In the genomic region with DNA sequence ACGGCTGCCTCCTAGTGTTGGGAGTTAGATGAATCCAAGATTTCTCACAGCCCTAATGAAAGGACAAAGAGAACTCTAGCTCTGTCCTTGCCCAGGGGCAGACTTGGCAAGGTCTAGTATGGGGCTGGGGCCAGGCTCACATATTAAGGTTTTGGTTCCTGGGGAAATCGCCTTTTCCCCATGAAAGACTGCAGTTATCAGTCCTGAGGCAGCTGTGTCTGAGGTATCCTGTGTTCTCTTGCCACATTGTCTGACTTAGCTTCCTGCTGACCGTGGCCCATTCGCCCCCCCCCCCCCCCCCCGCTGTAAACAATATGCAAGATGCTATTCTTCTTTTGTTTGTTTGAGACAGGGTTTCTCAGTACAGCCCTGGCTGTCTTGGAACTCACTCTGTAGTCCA, we compare ENCODE assay signal across 24 mouse cellular contexts. TPM values are rescaled to one million over a fixed set of nuclear protein-coding genes. Genes with fewer than 3 reads are reported as not detected.
DNase-seq lines count a peak whose midpoint lies in the region; ATAC-seq and TF ChIP-seq lines count a peak whose summit lies in the region.
"Had no signal": no experiment of that assay in that cellular context is flagged by ENCODE, and none has a peak within 500 bp of the region (broad histone marks: within the 10 kb centered on the region; RNA-seq: fewer than 3 reads in every experiment).

No protein-coding gene starts in this region.

- no peak overlapping the region for H3K27ac ChIP-seq in left cerebral cortex, adult 2 months
- H3K27ac ChIP-seq in midbrain, postnatal 0 days (ENCODE audit: low read depth, low read length): no peak overlapping the region
- H3K27ac ChIP-seq in midbrain, embryonic 15.5 days: no peak overlapping the region
- no peak overlapping the region for H3K27ac ChIP-seq in liver, embryonic 13.5 days
- H3K27ac ChIP-seq in stomach, postnatal 0 days (replicated peaks): no peak overlapping the region
- H3K27ac ChIP-seq: embryonic facial prominence, embryonic 15.5 days; forebrain, embryonic 10.5 days; neural tube, embryonic 12.5 days had no signal

- DNase-seq in left cerebral cortex, adult 2 months (ENCODE audit: extremely low spot score in 1 of 2, low spot score in 2 of 2): no peak
- DNase-seq in left cerebral cortex, postnatal 36 days (ENCODE audit: low spot score in 2 of 2): no peak
- DNase-seq in midbrain, postnatal 0 days (ENCODE audit: low spot score): no peak
- no peak for DNase-seq in liver, embryonic 13.5 days
- no peak for DNase-seq in stomach, postnatal 0 days (ENCODE audit: low spot score)
- no peak for DNase-seq in frontal cortex, postnatal 14 days (ENCODE audit: low spot score in 2 of 2)
- no peak for DNase-seq in thymus, postnatal 25 days
- DNase-seq: adrenal gland, postnatal 10 days; cerebellum, adult 11 months; forebrain, postnatal 0 days; gastrocnemius, postnatal 10 days; heart, adult 18-20 months; heart, postnatal 4 days; kidney, adult 18-20 months; kidney, postnatal 10 days had no signal

- no peak overlapping the region for H3K4me3 ChIP-seq in left cerebral cortex, adult 2 months
- no peak overlapping the region for H3K4me3 ChIP-seq in midbrain, postnatal 0 days (ENCODE audit: low read depth, low read length)
- no peak overlapping the region for H3K4me3 ChIP-seq in midbrain, embryonic 15.5 days
- H3K4me3 ChIP-seq in liver, embryonic 13.5 days (replicated peaks): no peak overlapping the region
- H3K4me3 ChIP-seq in stomach, postnatal 0 days (ENCODE audit: low read depth, low read length): no peak overlapping the region
- H3K4me3 ChIP-seq: embryonic facial prominence, embryonic 15.5 days; forebrain, embryonic 10.5 days; neural tube, embryonic 12.5 days had no signal

- intact Hi-C loops in left cerebral cortex, adult 2 months (cut with DNase I): no loop called here
- intact Hi-C loops in left cerebral cortex, postnatal 36 days (cut with DNase I): no loop called here

- TF ChIP-seq EP300 in stomach, postnatal 0 days (optimal IDR thresholded peaks at IDR 0.05): no peak

- H3K9me3 ChIP-seq in midbrain, postnatal 0 days (ENCODE audit: low read length): no peaks in the 10 kb centered on the region
- no peaks in the 10 kb centered on the region for H3K9me3 ChIP-seq in midbrain, embryonic 15.5 days
- no peaks in the 10 kb centered on the region for H3K9me3 ChIP-seq in liver, embryonic 13.5 days (replicated peaks)
- no peaks in the 10 kb centered on the region for H3K9me3 ChIP-seq in stomach, postnatal 0 days (ENCODE audit: control insufficient read depth, low read length)
- H3K9me3 ChIP-seq: embryonic facial prominence, embryonic 15.5 days; forebrain, embryonic 10.5 days; neural tube, embryonic 12.5 days had no signal

- no peaks in the 10 kb centered on the region for H3K27me3 ChIP-seq in midbrain, postnatal 0 days (ENCODE audit: insufficient read depth, low read length)
- no peaks in the 10 kb centered on the region for H3K27me3 ChIP-seq in midbrain, embryonic 15.5 days (replicated peaks)
- H3K27me3 ChIP-seq in liver, embryonic 13.5 days: no peaks in the 10 kb centered on the region
- H3K27me3 ChIP-seq in stomach, postnatal 0 days (ENCODE audit: control insufficient read depth, insufficient read depth, low read length): no peaks in the 10 kb centered on the region
- H3K27me3 ChIP-seq: embryonic facial prominence, embryonic 15.5 days; neural tube, embryonic 12.5 days; Patski had no signal

- no peak for ATAC-seq in midbrain, postnatal 0 days (ENCODE audit: low FRiP score)
- ATAC-seq in midbrain, embryonic 15.5 days (replicated peaks): no peak
- 0 out of 2 replicates have a peak, but pooled peaks have one; percentile 34 for ATAC-seq in liver, embryonic 13.5 days (ENCODE audit: low read depth)
- ATAC-seq in stomach, postnatal 0 days (ENCODE audit: low FRiP score, low TSS enrichment): no peak
- ATAC-seq: activated CD4-positive, CD25-positive, alpha-beta regulatory T cell, adult 4 months; forebrain, postnatal 0 days; hindbrain, embryonic 16.5 days; Patski had no signal

- H3K4me2 ChIP-seq in midbrain, postnatal 0 days (ENCODE audit: low read depth, low read length, poor library complexity, severe bottlenecking): no peak overlapping the region
- H3K4me2 ChIP-seq in midbrain, embryonic 15.5 days: no peak overlapping the region
- no peak overlapping the region for H3K4me2 ChIP-seq in liver, embryonic 13.5 days
- no peak overlapping the region for H3K4me2 ChIP-seq in stomach, postnatal 0 days (replicated peaks; ENCODE audit: low read depth)
- H3K4me2 ChIP-seq: embryonic facial prominence, embryonic 15.5 days; neural tube, embryonic 12.5 days had no signal

- peak; percentile 3 for TF ChIP-seq CTCF in left cerebral cortex, adult 2 months (IDR thresholded peaks at IDR 0.05)
- peak; percentile 21; the same call in 1 of the 2 replicates for TF ChIP-seq CTCF in midbrain, postnatal 0 days (IDR thresholded peaks at IDR 0.05)
- peak; percentile 22; the same call in 1 of the 2 replicates for TF ChIP-seq CTCF in stomach, postnatal 0 days (IDR thresholded peaks at IDR 0.05; ENCODE audit: low read depth)

- H3K36me3 ChIP-seq in midbrain, postnatal 0 days (ENCODE audit: insufficient read depth, low read length): peaks cover 13% of the 10 kb centered on the region
- H3K36me3 ChIP-seq in midbrain, embryonic 15.5 days (replicated peaks): peaks cover 10% of the 10 kb centered on the region; the same call in 1 of the 2 replicates
- H3K36me3 ChIP-seq in liver, embryonic 13.5 days: peaks cover 7% of the 10 kb centered on the region
- H3K36me3 ChIP-seq in stomach, postnatal 0 days (ENCODE audit: control insufficient read depth, insufficient read depth, low read length): peaks cover 11% of the 10 kb centered on the region; the same call in 1 of the 2 replicates

- H3K4me1 ChIP-seq in midbrain, postnatal 0 days (ENCODE audit: insufficient read depth, low read length): no peaks in the 10 kb centered on the region
- no peaks in the 10 kb centered on the region for H3K4me1 ChIP-seq in midbrain, embryonic 15.5 days
- H3K4me1 ChIP-seq in liver, embryonic 13.5 days (replicated peaks): peaks cover 14% of the 10 kb centered on the region
- H3K4me1 ChIP-seq in stomach, postnatal 0 days (replicated peaks; ENCODE audit: control insufficient read depth, insufficient read depth): no peaks in the 10 kb centered on the region
- H3K4me1 ChIP-seq: embryonic facial prominence, embryonic 15.5 days; forebrain, embryonic 10.5 days; neural tube, embryonic 12.5 days had no signal

- H3K9ac ChIP-seq in midbrain, postnatal 0 days (replicated peaks; ENCODE audit: low read length, poor library complexity, severe bottlenecking): no peak overlapping the region
- H3K9ac ChIP-seq in midbrain, embryonic 15.5 days: no peak overlapping the region
- H3K9ac ChIP-seq in liver, embryonic 13.5 days: no peak overlapping the region
- H3K9ac ChIP-seq in stomach, postnatal 0 days (ENCODE audit: low read length): no peak overlapping the region
- H3K9ac ChIP-seq: embryonic facial prominence, embryonic 15.5 days; forebrain, postnatal 0 days; neural tube, embryonic 12.5 days had no signal

- WGBS in midbrain, postnatal 0 days: 70% methylated on average over 3 of the region's 5 CpGs
- 72% methylated on average over 3 of the region's 5 CpGs for whole genome bisulfite sequencing in midbrain, embryonic 15.5 days
- 24% methylated on average over 3 of the region's 5 CpGs for WGBS in liver, embryonic 13.5 days (ENCODE audit: insufficient replicate concordance)
- 61% methylated on average over 4 of the region's 5 CpGs for WGBS in stomach, postnatal 0 days

RNA-seq across cellular contexts. Expression of a gene that starts 20.5 kb away (rescaled TPM):
- total RNA-seq in left cerebral cortex, adult 2 months (2021): under 1 TPM in 1 of 2 experiments, not detected in 1; 0.57 TPM
- total RNA-seq in left cerebral cortex, postnatal 36 days (2021): under 1 TPM in 1 of 2 experiments, not detected in 1; 0.34 TPM
- 0.44 TPM in 1 of 2 replicates, not detected in the other for total RNA-seq in midbrain, postnatal 0 days (2014; rRNA removed)
- polyA plus RNA-seq in midbrain, postnatal 0 days (2015; fragmentation: Nextera tagmentation; extraction: Ambion mirVana): 0.49 and 0.58 TPM in 2 replicates
- polyA plus RNA-seq in midbrain, embryonic 15.5 days (2015; fragmentation: Nextera tagmentation; extraction: Ambion mirVana): 1.1 and 2.3 TPM in 2 replicates
- 46.6 and 49.4 TPM in 2 replicates for polyA plus RNA-seq in liver, embryonic 13.5 days (2015; fragmentation: Nextera tagmentation; extraction: Ambion mirVana)
- polyA plus RNA-seq in stomach, postnatal 0 days (2015; fragmentation: Nextera tagmentation; extraction: Ambion mirVana): 2.4 and 2.5 TPM in 2 replicates
- total RNA-seq: forebrain, postnatal 0 days; heart, adult 18-20 months; layer of hippocampus, adult 18-20 months had no signal
- polyA plus RNA-seq: activated CD4-positive, CD25-positive, alpha-beta regulatory T cell, adult 4 months; forebrain, embryonic 10.5 days; Patski; small intestine, adult 2 months had no signal

RNA-seq across cellular contexts. Expression of a gene that starts 32.0 kb away (rescaled TPM):
- total RNA-seq in left cerebral cortex, adult 2 months (2021): 10 to 100 TPM; 63.6 to 64.1 TPM
- total RNA-seq in left cerebral cortex, postnatal 36 days (2021): 10 to 100 TPM; 48.5 to 65.7 TPM
- total RNA-seq in midbrain, postnatal 0 days (2014; rRNA removed): 29.5 and 36.0 TPM in 2 replicates
- polyA plus RNA-seq in midbrain, postnatal 0 days (2015; fragmentation: Nextera tagmentation; extraction: Ambion mirVana): 9.6 and 14.1 TPM in 2 replicates
- polyA plus RNA-seq in midbrain, embryonic 15.5 days (2015; fragmentation: Nextera tagmentation; extraction: Ambion mirVana): 25.8 and 27.8 TPM in 2 replicates
- 3.2 TPM in 2 replicates for polyA plus RNA-seq in liver, embryonic 13.5 days (2015; fragmentation: Nextera tagmentation; extraction: Ambion mirVana)
- 6.3 and 7.8 TPM in 2 replicates for polyA plus RNA-seq in stomach, postnatal 0 days (2015; fragmentation: Nextera tagmentation; extraction: Ambion mirVana)

RNA-seq across cellular contexts. Expression of a gene that starts 36.4 kb away (rescaled TPM):
- total RNA-seq in left cerebral cortex, adult 2 months (2021): 10 to 100 TPM; 27.4 to 28.3 TPM
- 10 to 100 TPM; 26.9 to 28.6 TPM for total RNA-seq in left cerebral cortex, postnatal 36 days (2021)
- total RNA-seq in midbrain, postnatal 0 days (2014; rRNA removed): 39.7 and 40.1 TPM in 2 replicates
- polyA plus RNA-seq in midbrain, postnatal 0 days (2015; fragmentation: Nextera tagmentation; extraction: Ambion mirVana): 25.9 and 27.4 TPM in 2 replicates
- 27.9 and 29.0 TPM in 2 replicates for polyA plus RNA-seq in midbrain, embryonic 15.5 days (2015; fragmentation: Nextera tagmentation; extraction: Ambion mirVana)
- polyA plus RNA-seq in liver, embryonic 13.5 days (2015; fragmentation: Nextera tagmentation; extraction: Ambion mirVana): 1.9 and 2.7 TPM in 2 replicates
- 5.7 and 5.8 TPM in 2 replicates for polyA plus RNA-seq in stomach, postnatal 0 days (2015; fragmentation: Nextera tagmentation; extraction: Ambion mirVana)

RNA-seq across cellular contexts. Expression of a gene that starts 36.7 kb away (rescaled TPM):
- 1 to 10 TPM; 3.8 to 4.4 TPM for total RNA-seq in left cerebral cortex, adult 2 months (2021)
- total RNA-seq in left cerebral cortex, postnatal 36 days (2021): 1 to 10 TPM; 3.2 to 3.9 TPM
- 3.7 and 4.2 TPM in 2 replicates for total RNA-seq in midbrain, postnatal 0 days (2014; rRNA removed)
- 4.1 and 5.6 TPM in 2 replicates for polyA plus RNA-seq in midbrain, postnatal 0 days (2015; fragmentation: Nextera tagmentation; extraction: Ambion mirVana)
- polyA plus RNA-seq in midbrain, embryonic 15.5 days (2015; fragmentation: Nextera tagmentation; extraction: Ambion mirVana): 4.6 and 4.8 TPM in 2 replicates
- 0.23 and 0.27 TPM in 2 replicates for polyA plus RNA-seq in liver, embryonic 13.5 days (2015; fragmentation: Nextera tagmentation; extraction: Ambion mirVana)
- polyA plus RNA-seq in stomach, postnatal 0 days (2015; fragmentation: Nextera tagmentation; extraction: Ambion mirVana): 1.3 and 1.4 TPM in 2 replicates

Comparison
In these comparisons a context has a peak if more than half of its experiments do, and no peak if none do; other contexts are left out.
1. RNA of a gene that starts 20.5 kb away (polyA plus RNA-seq): 46.6 to 49.4 TPM in liver, embryonic 13.5 days; 2.4 to 2.5 TPM in stomach, postnatal 0 days, 1.1 to 2.3 TPM in midbrain, embryonic 15.5 days and 0.49 to 0.58 TPM in midbrain, postnatal 0 days; every median in the first group is over 10 times any median in the second.
2. Peak in every context shown above with its lines, with median percentiles within 50 percentile points of each other: CTCF ChIP-seq.